Comparison of ENCODE assay signal across 21 mouse cellular contexts in the genomic region with DNA sequence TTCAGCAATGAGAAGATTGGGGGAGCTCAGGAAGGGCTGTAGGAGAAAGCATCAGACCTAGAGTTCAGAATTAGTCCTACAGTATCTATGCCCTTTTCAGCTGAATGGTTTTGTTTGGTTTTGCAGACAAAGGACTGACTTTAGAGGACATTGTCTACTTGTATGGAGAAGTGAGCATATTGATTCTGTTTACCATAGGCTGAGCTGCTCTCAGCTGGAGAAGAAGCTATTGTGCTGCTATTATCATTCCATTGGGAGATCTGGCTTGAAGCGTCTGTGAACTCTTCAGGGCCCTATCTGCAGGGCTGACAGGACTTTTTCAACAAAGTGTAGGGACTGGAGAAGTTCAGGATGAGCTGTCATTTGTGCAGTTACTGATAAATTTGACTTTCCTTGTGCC.
DNase-seq lines count a peak whose midpoint lies in the region; ATAC-seq and TF ChIP-seq lines count a peak whose summit lies in the region.
"Had no signal": no experiment of that assay in that cellular context is flagged by ENCODE, and none has a peak within 500 bp of the region (broad histone marks: within the 10 kb centered on the region; RNA-seq: fewer than 3 reads in every experiment).

No protein-coding gene starts in this region.

- no peak overlapping the region for H3K4me2 ChIP-seq in heart, embryonic 12.5 days
- no peak overlapping the region for H3K4me2 ChIP-seq in liver, embryonic 12.5 days
- H3K4me2 ChIP-seq: embryonic facial prominence, embryonic 12.5 days; forebrain, embryonic 15.5 days; intestine, embryonic 15.5 days had no signal

- DNase-seq in heart, adult 8-10 months (ENCODE audit: low spot score), result no peak
- DNase-seq in liver, adult 2 months (ENCODE audit: extremely low read depth, low read depth, low spot score), result no peak
- DNase-seq in ES-CJ7 (ENCODE audit: low read depth, low spot score), result peak; percentile 17
- DNase-seq: adrenal gland, adult 2 months; gastrocnemius, postnatal 36 days; kidney, adult 9 months; kidney, postnatal 36 days; layer of hippocampus, adult 9-11 months; lung, postnatal 10 days; thymus, postnatal 4 days had no signal

- H3K9ac ChIP-seq in heart, embryonic 12.5 days, result no peak overlapping the region
- H3K9ac ChIP-seq in liver, adult 2 months (ENCODE audit: low read depth, low read length), result no peak overlapping the region
- H3K9ac ChIP-seq in liver, embryonic 12.5 days, result no peak overlapping the region
- H3K9ac ChIP-seq: embryonic facial prominence, embryonic 12.5 days; forebrain, embryonic 15.5 days; intestine, embryonic 15.5 days; liver, embryonic 14.5 days had no signal

- ATAC-seq in heart, embryonic 12.5 days (ENCODE audit: insufficient number of reproducible peaks, low FRiP score), result no peak
- no peak for ATAC-seq in liver, embryonic 12.5 days
- no peak for ATAC-seq in activated CD4-positive, CD25-positive, alpha-beta regulatory T cell, adult 4 months
- ATAC-seq: forebrain, embryonic 15.5 days had no signal

- 0 out of 2 replicates have a peak overlapping the region, but pooled peaks have one; percentile 7 for H3K27ac ChIP-seq in heart, embryonic 12.5 days (ENCODE audit: poor library complexity, severe bottlenecking)
- peak overlapping the region; percentile 60; the same call in 1 of the 2 replicates for H3K27ac ChIP-seq in liver, adult 2 months (replicated peaks; ENCODE audit: insufficient read depth, low read depth, low read length)
- H3K27ac ChIP-seq in liver, embryonic 12.5 days, result no peak overlapping the region; the same call in 1 of the 2 replicates
- peak overlapping the region; percentile 7; the same call in 1 of the 2 replicates for H3K27ac ChIP-seq in embryonic fibroblast, embryonic 13.5 days (ENCODE audit: insufficient read depth, low read length)
- H3K27ac ChIP-seq: embryonic facial prominence, embryonic 12.5 days; forebrain, embryonic 15.5 days; heart, embryonic 10.5 days; intestine, embryonic 15.5 days; limb, embryonic 10.5 days; liver, embryonic 14.5 days had no signal

- H3K27me3 ChIP-seq in heart, embryonic 12.5 days (replicated peaks), result no peaks in the 10 kb centered on the region
- H3K27me3 ChIP-seq in liver, adult 2 months (ENCODE audit: control insufficient read depth, insufficient read depth, low read length), result no peaks in the 10 kb centered on the region
- H3K27me3 ChIP-seq in liver, embryonic 12.5 days (replicated peaks), result no peaks in the 10 kb centered on the region
- H3K27me3 ChIP-seq: CH12.LX; embryonic facial prominence, embryonic 12.5 days; forebrain, embryonic 15.5 days; intestine, embryonic 15.5 days had no signal

- H3K36me3 ChIP-seq in heart, embryonic 12.5 days, result 0 out of 2 replicates have a peak, but pooled peaks cover 3% of the 10 kb centered on the region
- H3K36me3 ChIP-seq in liver, adult 2 months (ENCODE audit: control insufficient read depth, insufficient read depth, low read length), result peaks cover 6% of the 10 kb centered on the region; the same call in 1 of the 2 replicates
- H3K36me3 ChIP-seq in liver, embryonic 12.5 days, result peaks cover 5% of the 10 kb centered on the region; the same call in 1 of the 2 replicates
- H3K36me3 ChIP-seq: forebrain, embryonic 15.5 days; intestine, embryonic 15.5 days; limb, embryonic 10.5 days had no signal

- no peak for TF ChIP-seq POLR2A in liver, adult 2 months (IDR thresholded peaks at IDR 0.05; ENCODE audit: extremely low read depth, insufficient read depth, low read length)
- TF ChIP-seq POLR2A in embryonic fibroblast, embryonic 13.5 days (IDR thresholded peaks at IDR 0.05; ENCODE audit: low read depth, low read length), result no peak

- H3K4me3 ChIP-seq in heart, embryonic 12.5 days, result no peak overlapping the region
- no peak overlapping the region for H3K4me3 ChIP-seq in liver, adult 2 months (ENCODE audit: insufficient read depth, low read depth, low read length)
- no peak overlapping the region for H3K4me3 ChIP-seq in liver, embryonic 12.5 days
- H3K4me3 ChIP-seq in embryonic fibroblast, embryonic 13.5 days (ENCODE audit: insufficient read depth, low read length), result no peak overlapping the region
- H3K4me3 ChIP-seq: embryonic facial prominence, embryonic 12.5 days; forebrain, embryonic 15.5 days; heart, embryonic 10.5 days; intestine, embryonic 15.5 days; limb, embryonic 10.5 days had no signal

- H3K4me1 ChIP-seq in heart, embryonic 12.5 days (replicated peaks), result peaks cover 23% of the 10 kb centered on the region
- peaks cover 20% of the 10 kb centered on the region for H3K4me1 ChIP-seq in liver, adult 2 months (ENCODE audit: control insufficient read depth, insufficient read depth, low read length)
- peaks cover 42% of the 10 kb centered on the region for H3K4me1 ChIP-seq in liver, embryonic 12.5 days
- peaks cover 10% of the 10 kb centered on the region for H3K4me1 ChIP-seq in embryonic fibroblast, embryonic 13.5 days (ENCODE audit: control insufficient read depth, insufficient read depth, low read length)
- H3K4me1 ChIP-seq: embryonic facial prominence, embryonic 12.5 days; limb, embryonic 10.5 days had no signal

- H3K9me3 ChIP-seq in heart, embryonic 12.5 days (replicated peaks), result no peaks in the 10 kb centered on the region
- H3K9me3 ChIP-seq in liver, embryonic 12.5 days (replicated peaks), result no peaks in the 10 kb centered on the region
- H3K9me3 ChIP-seq: embryonic facial prominence, embryonic 12.5 days; forebrain, embryonic 15.5 days; heart, embryonic 10.5 days; intestine, embryonic 15.5 days; limb, embryonic 10.5 days had no signal

- no peak for TF ChIP-seq CTCF in liver, adult 2 months (IDR thresholded peaks at IDR 0.05; ENCODE audit: low read depth, low read length)
- TF ChIP-seq CTCF in embryonic fibroblast, embryonic 13.5 days (IDR thresholded peaks at IDR 0.05; ENCODE audit: borderline replicate concordance, insufficient read depth, low read length), result no peak

- 9% methylated on average over 1 of the region's 1 CpGs for WGBS in heart, embryonic 12.5 days
- 73% methylated on average over 1 of the region's 1 CpGs for WGBS in liver, adult 2 months
- 23% methylated on average over 1 of the region's 1 CpGs for WGBS in liver, embryonic 12.5 days (ENCODE audit: insufficient replicate concordance)

- peaks cover 22% of the 10 kb centered on the region; the same call in 1 of the 2 replicates for H3K79me2 ChIP-seq in liver, adult 2 months (ENCODE audit: control insufficient read depth, insufficient read depth, low read length)
